Mouse (Mus musculus) hindbrain, embryonic 14.5 days (tissue): Measurements from ENCODE around the gene Svep1. TPM values are rescaled to one million over a fixed set of nuclear protein-coding genes. Genes with fewer than 3 reads are reported as not detected.

Experiments used
- ATAC-seq: fragments of 200-750 bp; cut with Nextera tagmentation; 2 replicates; pipeline ENCODE4 v1.8.0; 2017; ENCODE audit warnings: moderate number of reproducible peaks, mild to moderate bottlenecking, moderate TSS enrichment, moderate library complexity; ENCODE audit not compliant: low FRiP score
- DNase-seq: peaks from one replicate; pipeline ENCODE4 v3.0.0-alpha.2; 2015; ENCODE audit warnings: low spot score
- H3K27ac ChIP-seq: fragments of 300-500 bp; sonication (generic); 2 replicates; pipeline ENCODE4 v1.5.1; 2014; ENCODE audit warnings: mild to moderate bottlenecking, moderate library complexity
- H3K27me3 ChIP-seq: fragments of 300-500 bp; sonication (generic); 2 replicates; pipeline ENCODE4 v1.6.1; 2014; ENCODE audit warnings: mild to moderate bottlenecking, low read length, mixed read lengths; ENCODE audit not compliant: control insufficient read depth, insufficient read depth
- H3K36me3 ChIP-seq: fragments of 300-500 bp; sonication (generic); replicated peaks from 2 replicates; pipeline ENCODE4 v1.6.1; 2014; ENCODE audit not compliant: control insufficient read depth, insufficient read depth
- H3K4me1 ChIP-seq: fragments of 300-500 bp; sonication (generic); replicated peaks from 2 replicates; pipeline ENCODE4 v1.6.1; 2014; ENCODE audit warnings: antibody characterized with exemption, low read length, mixed read lengths; ENCODE audit not compliant: control insufficient read depth, insufficient read depth
- H3K4me2 ChIP-seq: fragments of 300-500 bp; sonication (generic); replicated peaks from 2 replicates; pipeline ENCODE4 v1.6.1; 2014; ENCODE audit warnings: mild to moderate bottlenecking, moderate library complexity
- H3K4me3 ChIP-seq: fragments of 300-500 bp; sonication (generic); replicated peaks from 2 replicates; pipeline ENCODE4 v1.5.1; 2014; ENCODE audit warnings: mild to moderate bottlenecking, low read length
- H3K9ac ChIP-seq: fragments of 300-500 bp; sonication (generic); 2 replicates; pipeline ENCODE4 v1.6.1; 2014
- H3K9me3 ChIP-seq: fragments of 300-500 bp; sonication (generic); 2 replicates; pipeline ENCODE4 v1.6.1; 2016; ENCODE audit warnings: low read length; ENCODE audit not compliant: control insufficient read depth
- WGBS: fragments of 180-500 bp; shearing (Covaris S2); extraction: QIAGEN DNeasy Blood & Tissue Kit; methylation state at CpG from one replicate; pipeline ENCODE4 v1.1.7; 2014; 5-methylcytosine and 5-hydroxymethylcytosine counted together
- polyA plus RNA-seq: library from polyadenylated mRNA; unstranded; fragments of >200 nt; fragmentation: Nextera tagmentation; extraction: Ambion mirVana; gene quantifications from 2 replicates; pipeline ENCODE4 v1.2.1, GENCODE M21; 2014

The Svep1 gene
- polyA plus RNA-seq, 1 experiment from 2014 or later, result 0.62 TPM

- H3K9me3 ChIP-seq, result no peaks in the 10 kb centered on the region
- no peaks in the 10 kb centered on the region for H3K4me1 ChIP-seq
- H3K4me2 ChIP-seq, result no peak overlapping the region
- no peaks in the 10 kb centered on the region for H3K27me3 ChIP-seq
- H3K27ac ChIP-seq, result no peak overlapping the region
- H3K36me3 ChIP-seq, result no peaks in the 10 kb centered on the region
- ATAC-seq (no peak), DNase-seq (no peak)
- no peak overlapping the region for H3K9ac ChIP-seq
- 88% methylated on average over 6 of the region's 6 CpGs for WGBS
- H3K4me3 ChIP-seq, result no peak overlapping the region
These were observed 28.2 kb downstream of the Svep1 start for GRCm38 (mm10) chr4:58178489-58178888.

- no peaks in the 10 kb centered on the region for H3K27me3 ChIP-seq
- 94% methylated on average over 15 of the region's 15 CpGs for WGBS
These were observed 29.4 kb downstream of the Svep1 start for GRCm38 (mm10) chr4:58177256-58177655.

GRCm38 (mm10) chr4:58174435-58174987 is 32.1 kb downstream of the Svep1 start:
- WGBS, result 70% methylated on average over 4 of the region's 4 CpGs
- no peaks in the 10 kb centered on the region for H3K9me3 ChIP-seq
- H3K27me3 ChIP-seq, result no peaks in the 10 kb centered on the region
- no peak overlapping the region for H3K9ac ChIP-seq
- H3K36me3 ChIP-seq, result no peaks in the 10 kb centered on the region
- peak; percentile 48; the same call in 1 of the 2 replicates for ATAC-seq
- DNase-seq, result no peak
- no peak overlapping the region for H3K4me3 ChIP-seq
- no peak overlapping the region for H3K27ac ChIP-seq
- H3K4me2 ChIP-seq, result no peak overlapping the region
- H3K4me1 ChIP-seq, result no peaks in the 10 kb centered on the region

More at GRCm38 (mm10) chr4:58177256-58177655, 29.4 kb downstream of the Svep1 start:
- Histone ChIP-seq H3K9ac (no peak overlapping the region), H3K36me3 (no peaks in the 10 kb centered on the region), H3K27ac (no peak overlapping the region), H3K4me2 (no peak overlapping the region), H3K4me1 (no peaks in the 10 kb centered on the region), H3K4me3 (no peak overlapping the region), H3K9me3 (no peaks in the 10 kb centered on the region)
- DNase-seq, result no peak
- no peak for ATAC-seq

- Histone ChIP-seq H3K4me2 (no peak overlapping the region), H3K9ac (no peak overlapping the region), H3K27ac (no peak overlapping the region), H3K4me1 (no peaks in the 10 kb centered on the region), H3K4me3 (no peak overlapping the region), H3K27me3 (no peaks in the 10 kb centered on the region), H3K36me3 (no peaks in the 10 kb centered on the region), H3K9me3 (no peaks in the 10 kb centered on the region)
- DNase-seq (no peak), ATAC-seq (no peak)
- WGBS, result 73% methylated on average over 6 of the region's 6 CpGs
These were observed 33.3 kb downstream of the Svep1 start for GRCm38 (mm10) chr4:58173401-58173800.

GRCm38 (mm10) chr4:58170430-58170829 is 36.2 kb downstream of the Svep1 start:
- H3K4me3 ChIP-seq, result no peak overlapping the region
- no peaks in the 10 kb centered on the region for H3K36me3 ChIP-seq
- no peaks in the 10 kb centered on the region for H3K4me1 ChIP-seq
- no peaks in the 10 kb centered on the region for H3K27me3 ChIP-seq
- DNase-seq (no peak), ATAC-seq (no peak)
- 78% methylated on average over 5 of the region's 5 CpGs for WGBS
- no peak overlapping the region for H3K9ac ChIP-seq
- no peak overlapping the region for H3K27ac ChIP-seq
- H3K9me3 ChIP-seq, result no peaks in the 10 kb centered on the region
- no peak overlapping the region for H3K4me2 ChIP-seq

GRCm38 (mm10) chr4:58169918-58170317 is 36.7 kb downstream of the Svep1 start:
- Histone ChIP-seq H3K27ac (no peak overlapping the region), H3K27me3 (no peaks in the 10 kb centered on the region), H3K4me3 (no peak overlapping the region), H3K4me1 (no peaks in the 10 kb centered on the region), H3K4me2 (no peak overlapping the region), H3K36me3 (no peaks in the 10 kb centered on the region), H3K9ac (no peak overlapping the region), H3K9me3 (no peaks in the 10 kb centered on the region)
- no peak for ATAC-seq
- WGBS, result 86% methylated on average over 2 of the region's 2 CpGs
- DNase-seq, result no peak

GRCm38 (mm10) chr4:58168366-58168765 is 38.3 kb downstream of the Svep1 start:
- 94% methylated on average over 5 of the region's 5 CpGs for WGBS
- ATAC-seq (no peak), DNase-seq (no peak)
- no peak overlapping the region for H3K27ac ChIP-seq
- no peaks in the 10 kb centered on the region for H3K4me1 ChIP-seq
- H3K9me3 ChIP-seq, result no peaks in the 10 kb centered on the region
- H3K9ac ChIP-seq, result no peak overlapping the region
- no peak overlapping the region for H3K4me3 ChIP-seq
- no peaks in the 10 kb centered on the region for H3K36me3 ChIP-seq
- H3K4me2 ChIP-seq, result no peak overlapping the region
- no peaks in the 10 kb centered on the region for H3K27me3 ChIP-seq

GRCm38 (mm10) chr4:58165711-58166110 is 40.9 kb downstream of the Svep1 start:
- Histone ChIP-seq H3K4me1 (no peaks in the 10 kb centered on the region), H3K4me2 (no peak overlapping the region), H3K9me3 (no peaks in the 10 kb centered on the region), H3K27ac (no peak overlapping the region), H3K27me3 (no peaks in the 10 kb centered on the region), H3K4me3 (no peak overlapping the region), H3K9ac (no peak overlapping the region), H3K36me3 (no peaks in the 10 kb centered on the region)
- WGBS, result 83% methylated on average over 7 of the region's 7 CpGs
- DNase-seq, result no peak
- no peak for ATAC-seq

GRCm38 (mm10) chr4:58161901-58162300 is 44.8 kb downstream of the Svep1 start:
- DNase-seq, result no peak
- no peaks in the 10 kb centered on the region for H3K4me1 ChIP-seq

GRCm38 (mm10) chr4:58159564-58159963 is 47.1 kb downstream of the Svep1 start:
- H3K27me3 ChIP-seq, result no peaks in the 10 kb centered on the region
- H3K9me3 ChIP-seq, result no peaks in the 10 kb centered on the region
- H3K27ac ChIP-seq, result no peak overlapping the region
- ATAC-seq, result no peak
- DNase-seq, result no peak
- H3K36me3 ChIP-seq, result no peaks in the 10 kb centered on the region
- WGBS, result 69% methylated on average over 1 of the region's 1 CpGs
- no peak overlapping the region for H3K4me2 ChIP-seq
- H3K4me1 ChIP-seq, result no peaks in the 10 kb centered on the region
- H3K9ac ChIP-seq, result no peak overlapping the region
- H3K4me3 ChIP-seq, result no peak overlapping the region

More at GRCm38 (mm10) chr4:58161901-58162300, 44.8 kb downstream of the Svep1 start:
- Histone ChIP-seq H3K4me2 (no peak overlapping the region), H3K27ac (no peak overlapping the region), H3K9ac (no peak overlapping the region), H3K27me3 (no peaks in the 10 kb centered on the region), H3K4me3 (no peak overlapping the region), H3K9me3 (no peaks in the 10 kb centered on the region), H3K36me3 (no peaks in the 10 kb centered on the region)
- 70% methylated on average over 2 of the region's 2 CpGs for WGBS
- no peak for ATAC-seq
